Mouse (Mus musculus) ES-Bruce4 (cell line): Measurements from ENCODE around the gene BC025920. TPM values are rescaled to one million over a fixed set of nuclear protein-coding genes. Genes with fewer than 3 reads are reported as not detected.
A peak's percentile ranks its signal among the peaks of the same experiment; 100 is the strongest.
"Not testable (repeated sequence)": the region's sequence is repeated elsewhere in the genome, so short reads cannot be mapped to it uniquely, and the experiment has no call there.

Experiments used
- H3K27ac ChIP-seq: 2 replicates; pipeline ENCODE4 v1.5.1; 2012; ENCODE audit warnings: low read length, inconsistent platforms; ENCODE audit not compliant: insufficient read depth
- H3K27me3 ChIP-seq: 2 replicates; pipeline ENCODE4 v1.6.1; 2012; ENCODE audit warnings: mild to moderate bottlenecking, low read length, inconsistent platforms; ENCODE audit not compliant: control insufficient read depth, poor library complexity, insufficient read depth, severe bottlenecking
- H3K36me3 ChIP-seq: 2 replicates; pipeline ENCODE4 v1.6.1; 2012; ENCODE audit warnings: inconsistent platforms, mild to moderate bottlenecking, low read length, moderate library complexity; ENCODE audit not compliant: control insufficient read depth, poor library complexity, insufficient read depth, severe bottlenecking
- H3K4me1 ChIP-seq: one replicate; pipeline ENCODE4 v1.8.1; 2011; ENCODE audit warnings: low read length; ENCODE audit not compliant: control insufficient read depth, insufficient read depth
- H3K4me3 ChIP-seq: 2 replicates; pipeline ENCODE4 v1.5.1; 2011; ENCODE audit warnings: low read depth, mild to moderate bottlenecking, low read length
- H3K9ac ChIP-seq: 2 replicates; pipeline ENCODE4 v1.6.1; 2012; ENCODE audit warnings: low read depth, mild to moderate bottlenecking, inconsistent platforms; ENCODE audit not compliant: poor library complexity, severe bottlenecking
- H3K9me3 ChIP-seq: replicated peaks from 2 replicates; pipeline ENCODE4 v1.6.1; 2012; ENCODE audit warnings: mild to moderate bottlenecking, low read length, inconsistent platforms; ENCODE audit not compliant: control insufficient read depth, poor library complexity, insufficient read depth, severe bottlenecking
- CTCF ChIP-seq: IDR thresholded peaks from one replicate; pipeline ENCODE4 v1.8.1; 2011; ENCODE audit warnings: low read depth, low read length
- EP300 ChIP-seq: IDR thresholded peaks from 2 replicates; pipeline ENCODE4 v1.6.1; 2011; ENCODE audit warnings: low read depth, low read length; ENCODE audit not compliant: insufficient read depth
- POLR2A ChIP-seq: IDR thresholded peaks from one replicate; pipeline ENCODE4 v1.8.1; 2011; ENCODE audit warnings: low read length; ENCODE audit not compliant: insufficient read depth
- polyA plus RNA-seq: library from polyadenylated mRNA; stranded (reverse); fragments of >200 nt; gene quantifications from 2 replicates; pipeline ENCODE4 v1.2.4, GENCODE M21; 2011; ENCODE audit warnings: low read depth; ENCODE audit not compliant: missing spikeins, insufficient read depth, insufficient read length

Gene BC025920
- polyA plus RNA-seq, 1 experiment, result 3.2 TPM

GRCm38 (mm10) chr10:81645391-81645790 is 39.3 kb downstream of the BC025920 start:
- peaks cover 2% of the 10 kb centered on the region for H3K4me1 ChIP-seq
- H3K9me3 ChIP-seq, result no peaks in the 10 kb centered on the region
- H3K4me3 ChIP-seq, result no peak overlapping the region
- H3K36me3 ChIP-seq, result no peaks in the 10 kb centered on the region
- H3K27ac ChIP-seq, result no peak overlapping the region
- TF ChIP-seq EP300 (no peak), CTCF (no peak)
- no peak overlapping the region for H3K9ac ChIP-seq
- H3K27me3 ChIP-seq, result no peaks in the 10 kb centered on the region

GRCm38 (mm10) chr10:81646015-81646555 is 40.0 kb downstream of the BC025920 start:
- H3K9ac ChIP-seq, result no peak overlapping the region
- no peak overlapping the region for H3K4me3 ChIP-seq
- TF ChIP-seq EP300, result no peak
- TF ChIP-seq POLR2A, result no peak
- TF ChIP-seq CTCF, result no peak
- H3K36me3 ChIP-seq, result 0 out of 2 replicates have a peak, but pooled peaks cover 3% of the 10 kb centered on the region
- H3K4me1 ChIP-seq, result peaks cover under 1% of the 10 kb centered on the region
- no peaks in the 10 kb centered on the region for H3K9me3 ChIP-seq
- H3K27me3 ChIP-seq, result no peaks in the 10 kb centered on the region
- no peak overlapping the region for H3K27ac ChIP-seq

GRCm38 (mm10) chr10:81648803-81649775 is 43.0 kb downstream of the BC025920 start, which contains the start of gene Gm10778:
Gm10778 (plus strand) TSS chr10:81649059.
- Histone ChIP-seq H3K4me3 (peak within 1 kb of the TSS; percentile 97), H3K9ac (peak within 1 kb of the TSS; percentile 67)
- not testable (repeated sequence) for H3K36me3 ChIP-seq, H3K27ac ChIP-seq, H3K27me3 ChIP-seq, H3K9me3 ChIP-seq, H3K4me1 ChIP-seq

GRCm38 (mm10) chr10:81655178-81655577 is 49.1 kb downstream of the BC025920 start:
- H3K27ac ChIP-seq, result peak overlapping the region; percentile 95
- H3K4me1 ChIP-seq, result peaks cover 2% of the 10 kb centered on the region
- no peaks in the 10 kb centered on the region for H3K27me3 ChIP-seq
- H3K9me3 ChIP-seq, result peaks cover 34% of the 10 kb centered on the region
- H3K36me3 ChIP-seq, result peaks cover 7% of the 10 kb centered on the region; the same call in 1 of the 2 replicates
- H3K9ac ChIP-seq, result no peak overlapping the region
- TF ChIP-seq POLR2A, result no peak
- no peak for TF ChIP-seq CTCF
- TF ChIP-seq EP300, result peak; percentile 95
- no peak overlapping the region for H3K4me3 ChIP-seq

GRCm38 (mm10) chr10:81656174-81656573 is 50.1 kb downstream of the BC025920 start:
- no peak overlapping the region for H3K4me3 ChIP-seq
- H3K27me3 ChIP-seq, result no peaks in the 10 kb centered on the region
- H3K4me1 ChIP-seq, result peaks cover 2% of the 10 kb centered on the region
- peak overlapping the region; percentile 95 for H3K27ac ChIP-seq
- H3K9ac ChIP-seq, result no peak overlapping the region
- H3K9me3 ChIP-seq, result peaks cover 38% of the 10 kb centered on the region
- peaks cover 5% of the 10 kb centered on the region; the same call in 1 of the 2 replicates for H3K36me3 ChIP-seq
- TF ChIP-seq POLR2A, result no peak
- no peak for TF ChIP-seq CTCF
- TF ChIP-seq EP300, result peak; percentile 27; the same call in 1 of the 2 replicates

Other genes starting within 250 kb of the BC025920 start
- gene Mfsd12, start 248.8 kb upstream of the BC025920 start, polyA plus RNA-seq, result 13.7 and 15.3 TPM in 2 replicates
- not detected in 2 replicates for gene 4930404N11Rik, start 240.5 kb upstream of the BC025920 start, polyA plus RNA-seq
- 47.8 and 51.4 TPM in 2 replicates for gene Fzr1, start 227.8 kb upstream of the BC025920 start, polyA plus RNA-seq
- gene Dohh, start 221.8 kb upstream of the BC025920 start, polyA plus RNA-seq, result 52.9 and 70.3 TPM in 2 replicates
- gene Gm48551, start 221.8 kb upstream of the BC025920 start, polyA plus RNA-seq, result 1.5 TPM in 1 of 2 replicates, not detected in the other
- gene Gm48552, start 217.3 kb upstream of the BC025920 start, polyA plus RNA-seq, result 1.1 TPM in 1 of 2 replicates, not detected in the other
- 4.8 and 5.3 TPM in 2 replicates for gene Smim24, start 213.2 kb upstream of the BC025920 start, polyA plus RNA-seq
- 6.1 and 7.2 TPM in 2 replicates for gene Nfic, start 150.6 kb upstream of the BC025920 start, polyA plus RNA-seq
- gene Celf5, start 123.6 kb upstream of the BC025920 start, polyA plus RNA-seq, result 27.5 and 30.5 TPM in 2 replicates
- 37.2 and 41.6 TPM in 2 replicates for gene Ncln, start 109.9 kb upstream of the BC025920 start, polyA plus RNA-seq
- 0.49 and 0.93 TPM in 2 replicates for gene S1pr4, start 106.1 kb upstream of the BC025920 start, polyA plus RNA-seq
- gene Gna15, start 82.0 kb upstream of the BC025920 start, polyA plus RNA-seq, result 11.2 and 11.6 TPM in 2 replicates
- 32.0 and 35.3 TPM in 2 replicates for gene Gna11, start 61.1 kb upstream of the BC025920 start, polyA plus RNA-seq
- 148 and 152 TPM in 2 replicates for gene Aes, start 46.8 kb upstream of the BC025920 start, polyA plus RNA-seq
- 3.1 and 3.8 TPM in 2 replicates for gene Tle2, start 31.7 kb upstream of the BC025920 start, polyA plus RNA-seq
- 15.0 and 18.5 TPM in 2 replicates for gene Tle6, start 5.2 kb upstream of the BC025920 start, polyA plus RNA-seq
- gene Sirt6, start 21.5 kb downstream of the BC025920 start, polyA plus RNA-seq, result 15.0 and 16.6 TPM in 2 replicates
- 14.2 and 16.1 TPM in 2 replicates for gene Ankrd24, start 22.3 kb downstream of the BC025920 start, polyA plus RNA-seq
- gene Gm10778, start 42.8 kb downstream of the BC025920 start, polyA plus RNA-seq, result 5.6 and 7.4 TPM in 2 replicates
- gene Zfp433, start 98.6 kb downstream of the BC025920 start, polyA plus RNA-seq, result 14.0 and 17.8 TPM in 2 replicates
- gene Gm3055, start 164.9 kb downstream of the BC025920 start, polyA plus RNA-seq, result 8.8 and 10.0 TPM in 2 replicates
- gene Gm4767, start 205.9 kb downstream of the BC025920 start, polyA plus RNA-seq, result 3.2 and 5.7 TPM in 2 replicates